Mouse (Mus musculus) intestine, embryonic 14.5 days (tissue): ENCODE results near the gene Ell. TPM values are rescaled to one million over a fixed set of nuclear protein-coding genes. Genes with fewer than 3 reads are reported as not detected.

ENCODE experiments used
- ATAC-seq: fragments of 200-750 bp; cut with Nextera tagmentation; replicated peaks from 2 replicates; pipeline ENCODE4 v1.8.0; 2017; ENCODE audit warnings: low read depth, moderate number of reproducible peaks, moderate TSS enrichment, moderate library complexity; ENCODE audit not compliant: low FRiP score, low TSS enrichment
- DNase-seq: peaks from one replicate; pipeline ENCODE4 v3.0.0-alpha.2; 2018; ENCODE audit warnings: low spot score
- H3K27ac ChIP-seq: fragments of 300-500 bp; sonication (generic); 2 replicates; pipeline ENCODE4 v1.5.1; 2014; ENCODE audit warnings: low read depth, mild to moderate bottlenecking, control low read depth
- H3K27me3 ChIP-seq: fragments of 300-500 bp; sonication (generic); replicated peaks from 2 replicates; pipeline ENCODE4 v1.6.1; 2014; ENCODE audit warnings: low read length, control low read depth; ENCODE audit not compliant: control insufficient read depth, insufficient read depth
- H3K36me3 ChIP-seq: fragments of 300-500 bp; sonication (generic); 2 replicates; pipeline ENCODE4 v1.6.1; 2014; ENCODE audit warnings: low read length, control low read depth; ENCODE audit not compliant: control insufficient read depth, insufficient read depth
- H3K4me1 ChIP-seq: fragments of 300-500 bp; sonication (generic); replicated peaks from 2 replicates; pipeline ENCODE4 v1.6.1; 2014; ENCODE audit warnings: low read length, control low read depth, mixed read lengths; ENCODE audit not compliant: control insufficient read depth, insufficient read depth
- H3K4me2 ChIP-seq: fragments of 300-500 bp; sonication (generic); 2 replicates; pipeline ENCODE4 v1.6.1; 2014; ENCODE audit warnings: low read length
- H3K4me3 ChIP-seq: fragments of 300-500 bp; sonication (generic); 2 replicates; pipeline ENCODE4 v1.5.1; 2014; ENCODE audit warnings: low read depth, low read length, control low read depth, mixed read lengths
- H3K9ac ChIP-seq: fragments of 300-500 bp; sonication (generic); 2 replicates; pipeline ENCODE4 v1.6.1; 2014; ENCODE audit warnings: mild to moderate bottlenecking, low read length
- H3K9me3 ChIP-seq: fragments of 300-500 bp; sonication (generic); 2 replicates; pipeline ENCODE4 v1.6.1; 2016; ENCODE audit warnings: low read length, control low read depth; ENCODE audit not compliant: control insufficient read depth
- WGBS: fragments of 180-500 bp; shearing (Covaris S2); extraction: QIAGEN DNeasy Blood & Tissue Kit; methylation state at CpG from one replicate; pipeline ENCODE4 v1.1.7; 2014; 5-methylcytosine and 5-hydroxymethylcytosine counted together
- polyA plus RNA-seq: library from polyadenylated mRNA; unstranded; fragments of >200 nt; fragmentation: Nextera tagmentation; extraction: Ambion mirVana; gene quantifications from 2 replicates; pipeline ENCODE4 v1.2.1, GENCODE M21; 2014

The Ell gene
- polyA plus RNA-seq, 1 experiment from 2014 or later = 16.6 TPM

DNA sequence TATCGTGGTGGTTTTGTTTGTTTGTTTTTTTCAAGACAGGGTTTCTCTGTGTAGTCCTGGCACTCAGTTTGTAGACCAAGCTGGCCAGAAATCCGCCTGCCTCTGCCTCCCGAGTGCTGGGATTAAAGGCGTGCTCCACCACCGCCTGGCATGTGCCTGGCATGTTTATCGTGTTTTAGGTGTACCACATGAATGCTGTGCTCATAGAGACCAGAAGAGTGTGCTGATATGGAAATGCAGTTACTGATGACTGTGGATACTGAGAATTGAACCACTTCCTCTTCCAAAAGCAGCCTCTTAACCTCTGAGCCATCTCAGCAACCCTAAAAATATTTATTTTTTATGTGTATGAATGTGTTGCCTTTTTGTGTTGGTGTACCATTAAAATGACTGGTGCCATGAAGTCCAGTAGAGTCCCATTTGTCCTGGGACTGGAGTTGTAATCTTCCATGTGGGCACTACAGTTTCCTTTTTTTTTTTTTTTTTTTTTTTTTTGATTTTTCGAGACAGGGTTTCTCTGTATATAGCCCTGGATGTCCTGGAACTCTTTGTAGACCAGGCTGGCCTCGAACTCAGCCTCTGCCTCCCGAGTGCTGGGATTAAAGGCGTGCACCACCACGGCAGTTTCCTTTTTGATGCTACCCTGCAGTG is 26.9 kb upstream of the Ell start:
- Histone ChIP-seq H3K4me3 (no peak overlapping the region), H3K27me3 (no peaks in the 10 kb centered on the region), H3K4me1 (peaks cover 8% of the 10 kb centered on the region), H3K9me3 (no peaks in the 10 kb centered on the region), H3K4me2 (no peak overlapping the region), H3K36me3 (peaks cover 42% of the 10 kb centered on the region), H3K27ac (no peak overlapping the region), H3K9ac (no peak overlapping the region)
- 93% methylated on average over 11 of the region's 11 CpGs for WGBS
- ATAC-seq (no peak), DNase-seq (no peak)

DNA sequence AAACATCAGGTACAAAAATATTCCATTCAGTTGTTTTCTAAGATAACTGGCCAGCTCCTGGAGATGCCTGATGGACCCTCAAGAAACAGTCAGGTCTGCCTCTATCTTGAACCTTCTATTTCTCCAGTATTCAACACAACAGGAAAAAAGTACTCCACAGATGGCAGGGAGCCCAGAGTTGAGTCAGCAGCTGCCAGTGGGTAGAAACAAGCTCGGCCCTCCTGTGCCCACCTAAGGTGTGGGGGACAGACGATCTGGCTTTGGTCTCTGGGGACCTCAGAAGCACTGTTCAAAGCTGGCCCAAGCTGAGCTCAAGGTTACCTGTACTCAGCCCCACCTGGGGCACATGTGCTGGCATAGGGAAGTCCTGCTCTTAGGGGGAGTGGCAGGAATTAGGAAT is 25.8 kb upstream of the Ell start:
- Histone ChIP-seq H3K27me3 (no peaks in the 10 kb centered on the region), H3K4me1 (peaks cover 8% of the 10 kb centered on the region), H3K9me3 (no peaks in the 10 kb centered on the region), H3K27ac (no peak overlapping the region), H3K9ac (no peak overlapping the region), H3K4me2 (no peak overlapping the region), H3K4me3 (no peak overlapping the region), H3K36me3 (peaks cover 39% of the 10 kb centered on the region)
- 49% methylated on average over 2 of the region's 2 CpGs for WGBS
- DNase-seq = no peak
- no peak for ATAC-seq

DNA sequence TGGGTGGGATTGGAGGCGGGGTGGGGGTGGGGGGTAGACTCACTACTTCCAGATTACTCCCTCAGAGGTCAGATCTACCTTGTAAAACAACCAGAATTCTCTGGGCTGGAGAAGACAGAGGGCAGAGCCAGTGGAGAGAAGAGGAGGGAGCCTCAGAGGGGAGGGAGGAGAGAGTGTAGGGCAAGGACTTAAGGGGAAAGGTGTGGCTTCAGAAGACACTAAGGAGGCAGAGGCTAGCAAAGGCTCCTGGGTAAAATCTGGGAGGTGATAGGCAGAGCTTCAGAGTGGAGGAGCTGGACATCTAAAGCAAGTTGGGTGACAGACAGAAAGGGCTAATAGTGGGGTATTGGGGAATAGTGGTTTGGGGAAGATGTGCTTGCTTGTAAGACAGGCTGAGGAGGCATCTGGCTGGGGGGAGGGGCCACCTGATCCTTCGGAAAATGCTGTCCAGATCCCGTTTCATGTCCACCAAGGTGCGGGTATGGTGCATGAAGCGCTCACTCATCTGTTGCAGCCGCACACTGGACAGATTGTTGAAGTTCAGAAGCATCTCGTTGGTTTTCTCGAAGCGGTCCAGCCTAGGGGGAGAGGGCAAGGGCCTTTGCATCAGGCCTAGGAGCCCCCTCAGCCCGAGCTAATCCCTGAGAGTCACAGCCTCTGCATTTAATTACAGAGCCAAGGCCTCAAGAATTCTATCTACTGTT is 21.2 kb upstream of the Ell start:
- no peaks in the 10 kb centered on the region for H3K9me3 ChIP-seq
- peaks cover 5% of the 10 kb centered on the region; the same call in 1 of the 2 replicates for H3K4me1 ChIP-seq
- peaks cover 42% of the 10 kb centered on the region for H3K36me3 ChIP-seq
- DNase-seq (no peak), ATAC-seq (no peak)
- no peak overlapping the region for H3K9ac ChIP-seq
- no peak overlapping the region for H3K27ac ChIP-seq
- no peak overlapping the region for H3K4me2 ChIP-seq
- no peak overlapping the region for H3K4me3 ChIP-seq
- WGBS = 71% methylated on average over 10 of the region's 10 CpGs
- no peaks in the 10 kb centered on the region for H3K27me3 ChIP-seq

DNA sequence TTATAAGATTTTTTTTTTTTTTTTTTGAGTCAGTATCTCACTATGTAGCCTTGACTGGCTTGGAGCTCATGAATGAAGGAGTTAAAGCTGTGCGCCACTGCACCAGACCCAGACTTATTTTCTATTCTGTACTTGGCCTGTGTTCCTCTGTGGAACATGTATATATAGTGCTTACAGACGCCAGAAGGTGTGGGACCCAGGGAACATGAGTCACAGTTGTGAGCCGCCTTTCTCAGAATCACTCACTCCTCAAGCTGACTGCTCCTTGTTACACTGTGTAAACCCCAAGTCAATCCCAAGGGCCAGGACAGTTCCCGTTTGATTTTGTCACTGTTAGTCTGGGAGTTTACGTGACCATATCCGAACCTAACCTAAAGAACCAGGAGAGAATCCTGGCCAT is 20.2 kb upstream of the Ell start:
- 92% methylated on average over 6 of the region's 6 CpGs for WGBS
- peaks cover 38% of the 10 kb centered on the region for H3K36me3 ChIP-seq

DNA sequence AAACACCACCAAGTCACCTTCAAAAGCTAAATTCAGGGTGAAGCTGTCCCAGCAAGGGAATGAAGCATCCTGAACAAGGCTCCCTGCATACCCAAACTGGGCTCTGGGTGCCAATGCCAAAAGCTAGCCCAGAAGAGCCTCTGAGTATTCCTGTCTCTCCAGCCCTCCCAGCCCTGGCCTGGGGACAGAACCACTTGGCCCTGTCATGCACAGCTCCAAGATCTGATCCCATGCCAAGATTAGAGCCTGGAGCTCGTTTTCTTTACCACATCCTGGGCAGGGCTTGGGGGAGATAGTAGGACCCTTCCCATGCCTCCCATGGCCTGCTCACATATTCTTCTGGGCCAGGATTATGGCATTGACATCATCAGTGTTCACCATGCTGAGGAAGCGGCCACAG is 19.7 kb upstream of the Ell start:
- Histone ChIP-seq H3K4me1 (peaks cover 5% of the 10 kb centered on the region), H3K4me2 (no peak overlapping the region), H3K27ac (no peak overlapping the region), H3K9me3 (no peaks in the 10 kb centered on the region), H3K27me3 (no peaks in the 10 kb centered on the region), H3K36me3 (peaks cover 38% of the 10 kb centered on the region), H3K9ac (no peak overlapping the region), H3K4me3 (no peak overlapping the region)
- no peak for DNase-seq
- no peak for ATAC-seq
- 66% methylated on average over 2 of the region's 2 CpGs for WGBS

More for the DNA sequence above, 20.2 kb upstream of the Ell start:
- Histone ChIP-seq H3K4me2 (no peak overlapping the region), H3K4me1 (peaks cover 5% of the 10 kb centered on the region), H3K4me3 (no peak overlapping the region), H3K9ac (no peak overlapping the region), H3K27me3 (no peaks in the 10 kb centered on the region), H3K27ac (no peak overlapping the region), H3K9me3 (no peaks in the 10 kb centered on the region)
- ATAC-seq = no peak
- DNase-seq = no peak

DNA sequence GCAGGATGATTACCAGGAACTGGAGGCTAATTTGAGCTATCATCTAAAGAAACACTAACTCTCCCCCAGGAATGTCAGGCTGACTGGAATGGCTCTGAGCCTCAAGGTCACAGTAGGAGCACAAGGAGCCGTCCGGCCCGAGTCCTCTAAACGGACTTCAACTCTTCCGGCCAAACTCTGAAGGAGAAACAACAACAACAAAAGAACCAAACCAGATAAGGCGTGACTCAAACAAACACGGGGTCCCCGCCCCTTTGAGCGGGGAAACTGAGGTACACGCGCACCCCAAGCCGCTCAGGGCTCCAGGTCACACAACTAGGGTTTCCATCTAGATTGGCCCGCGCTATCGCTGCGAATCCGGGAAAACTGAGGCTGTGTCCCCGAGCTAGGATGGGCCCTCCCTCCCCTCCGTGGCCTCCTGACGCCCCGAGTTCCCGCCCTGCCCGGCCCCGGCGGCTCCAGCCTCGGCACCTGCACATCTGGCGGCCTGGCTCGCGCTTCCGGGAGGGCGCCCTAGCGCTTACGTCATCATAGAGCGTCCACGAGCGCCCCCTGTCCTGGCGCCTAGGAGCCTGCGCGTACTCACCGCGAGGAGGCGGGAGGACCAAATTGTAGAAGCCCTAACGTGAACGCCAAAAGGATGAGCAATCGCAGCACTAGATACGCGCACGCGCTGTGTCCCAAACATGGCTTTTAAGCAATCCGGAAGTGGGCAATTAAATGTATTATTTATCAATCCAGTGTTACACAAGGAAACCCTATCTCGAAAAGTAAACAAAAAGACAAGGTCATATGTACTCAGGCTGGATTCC is 16.5 kb upstream of the Ell start:
- Histone ChIP-seq H3K27ac (peak overlapping the region; percentile 89), H3K4me3 (peak overlapping the region; percentile 76), H3K36me3 (peaks cover 19% of the 10 kb centered on the region), H3K27me3 (no peaks in the 10 kb centered on the region), H3K4me2 (peak overlapping the region; percentile 79), H3K9me3 (no peaks in the 10 kb centered on the region), H3K9ac (peak overlapping the region; percentile 70), H3K4me1 (peaks cover 12% of the 10 kb centered on the region)
- ATAC-seq (peak; percentile 79), DNase-seq (peak; percentile 96)
- under 1% methylated on average over 51 of the region's 51 CpGs for WGBS

DNA sequence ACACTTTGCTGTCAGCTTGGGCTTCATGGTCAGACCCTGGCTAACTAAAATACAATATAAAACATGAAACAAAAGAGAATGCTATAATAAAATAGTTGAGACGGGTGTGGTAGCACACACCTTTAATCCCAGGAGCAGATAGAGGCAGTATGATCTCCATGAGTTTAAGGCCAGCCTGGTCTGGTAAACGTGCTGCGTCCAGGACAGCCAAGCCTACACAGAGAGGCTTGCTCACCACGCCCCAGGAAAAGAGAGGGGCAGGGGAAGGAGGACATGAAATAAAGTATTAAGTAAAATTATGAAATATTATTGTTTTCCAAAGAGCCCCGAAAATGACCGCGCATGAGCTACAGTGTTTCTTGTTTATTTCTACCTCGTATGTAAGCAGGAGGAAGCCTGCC is 12.1 kb upstream of the Ell start:
- ATAC-seq = no peak
- Histone ChIP-seq H3K27me3 (no peaks in the 10 kb centered on the region), H3K4me3 (peak overlapping the region; percentile 56), H3K9me3 (no peaks in the 10 kb centered on the region), H3K27ac (peak overlapping the region; percentile 90), H3K4me1 (peaks cover 17% of the 10 kb centered on the region), H3K4me2 (peak overlapping the region; percentile 74), H3K36me3 (peaks cover 25% of the 10 kb centered on the region), H3K9ac (peak overlapping the region; percentile 92)
- 2% methylated on average over 8 of the region's 8 CpGs for WGBS
- DNase-seq = no peak

GRCm38 (mm10) chr8:70527512-70528181 is 11.6 kb upstream of the Ell start, which contains the start of the genes Fkbp8 and Kxd1:
TSS of gene Fkbp8 (plus strand) at chr8:70527724.
TSS of gene Kxd1 (minus strand) at chr8:70527956.
- no peaks in the 10 kb centered on the region for H3K9me3 ChIP-seq
- peak within 1 kb of the TSS; percentile 92 for H3K9ac ChIP-seq
- DNase-seq (peak; percentile 100), ATAC-seq (peak; percentile 90)
- peak within 1 kb of the TSS; percentile 90 for H3K27ac ChIP-seq
- under 1% methylated on average over 51 of the region's 61 CpGs for WGBS
- H3K4me1 ChIP-seq = peaks cover 13% of the 10 kb centered on the region
- peak within 1 kb of the TSS; percentile 56 for H3K4me3 ChIP-seq
- H3K27me3 ChIP-seq = no peaks in the 10 kb centered on the region
- peaks cover 30% of the 10 kb centered on the region for H3K36me3 ChIP-seq
- peak within 1 kb of the TSS; percentile 74 for H3K4me2 ChIP-seq
